Mouse (Mus musculus) stomach, embryonic 14.5 days (tissue): ENCODE data around the gene 4933428M09Rik. TPM values are rescaled to one million over a fixed set of nuclear protein-coding genes. Genes with fewer than 3 reads are reported as not detected.
"Not testable (repeated sequence)": the region's sequence is repeated elsewhere in the genome, so short reads cannot be mapped to it uniquely, and the experiment has no call there.

Experiments used
- ATAC-seq: fragments of 200-750 bp; cut with Nextera tagmentation; 2 replicates; pipeline ENCODE4 v1.8.0; 2017; ENCODE audit warnings: low read depth, moderate TSS enrichment; ENCODE audit not compliant: insufficient number of reproducible peaks, insufficient read depth, low FRiP score
- H3K27ac ChIP-seq: fragments of 300-500 bp; sonication (generic); 2 replicates; pipeline ENCODE4 v1.5.1; 2014; ENCODE audit warnings: mild to moderate bottlenecking, low read length, moderate library complexity, mixed read lengths
- H3K27me3 ChIP-seq: fragments of 300-500 bp; sonication (generic); 2 replicates; pipeline ENCODE4 v1.6.1; 2014; ENCODE audit warnings: low read length, control low read depth, mixed read lengths; ENCODE audit not compliant: control insufficient read depth, insufficient read depth
- H3K36me3 ChIP-seq: fragments of 300-500 bp; sonication (generic); 2 replicates; pipeline ENCODE4 v1.6.1; 2014; ENCODE audit warnings: mild to moderate bottlenecking, control low read depth, low read length, moderate library complexity, mixed read lengths; ENCODE audit not compliant: control insufficient read depth, insufficient read depth
- H3K4me1 ChIP-seq: fragments of 300-500 bp; sonication (generic); 2 replicates; pipeline ENCODE4 v1.6.1; 2014; ENCODE audit warnings: low read length, control low read depth, mixed read lengths; ENCODE audit not compliant: control insufficient read depth, insufficient read depth
- H3K4me2 ChIP-seq: fragments of 300-500 bp; sonication (generic); replicated peaks from 2 replicates; pipeline ENCODE4 v1.6.1; 2014; ENCODE audit warnings: low read depth, low read length, control low read depth
- H3K4me3 ChIP-seq: fragments of 300-500 bp; sonication (generic); 2 replicates; pipeline ENCODE4 v1.5.1; 2014; ENCODE audit warnings: low read depth, low read length, control low read depth
- H3K9ac ChIP-seq: fragments of 300-500 bp; sonication (generic); replicated peaks from 2 replicates; pipeline ENCODE4 v1.6.1; 2014; ENCODE audit warnings: low read depth, mild to moderate bottlenecking, control low read depth, low read length, moderate library complexity, mixed read lengths
- H3K9me3 ChIP-seq: fragments of 300-500 bp; sonication (generic); 2 replicates; pipeline ENCODE4 v1.6.1; 2016; ENCODE audit warnings: low read depth, low read length, control low read depth; ENCODE audit not compliant: control insufficient read depth
- WGBS: fragments of 180-500 bp; shearing (Covaris S2); extraction: QIAGEN DNeasy Blood & Tissue Kit; methylation state at CpG from one replicate; pipeline ENCODE4 v1.1.7; 2014; 5-methylcytosine and 5-hydroxymethylcytosine counted together
- polyA plus RNA-seq: library from polyadenylated mRNA; unstranded; fragments of >200 nt; fragmentation: Nextera tagmentation; extraction: Ambion mirVana; gene quantifications from 2 replicates; pipeline ENCODE4 v1.2.1, GENCODE M21; 2014

4933428M09Rik gene
- not detected in 2 replicates for polyA plus RNA-seq

- H3K27ac ChIP-seq, result no peak within 1 kb of the TSS
- no peak within 1 kb of the TSS for H3K4me3 ChIP-seq
- no peak within 1 kb of the TSS for H3K4me2 ChIP-seq
- no peaks in the 10 kb centered on the region for H3K4me1 ChIP-seq
- WGBS, result 86% methylated on average over 8 of the region's 8 CpGs
- ATAC-seq, result no peak
- no peaks in the 10 kb centered on the region for H3K9me3 ChIP-seq
- H3K36me3 ChIP-seq, result no peaks in the 10 kb centered on the region
- H3K9ac ChIP-seq, result no peak within 1 kb of the TSS
- no peaks in the 10 kb centered on the region for H3K27me3 ChIP-seq
These were observed at the start of gene 4933428M09Rik for GRCm38 (mm10) chrX:139178928-139179327. 4933428M09Rik (plus strand) TSS chrX:139179228.

- Histone ChIP-seq H3K27me3 (no peaks in the 10 kb centered on the region), H3K4me3 (no peak overlapping the region), H3K4me2 (no peak overlapping the region), H3K9ac (no peak overlapping the region), H3K27ac (no peak overlapping the region), H3K36me3 (no peaks in the 10 kb centered on the region), H3K4me1 (no peaks in the 10 kb centered on the region), H3K9me3 (no peaks in the 10 kb centered on the region)
- no peak for ATAC-seq
- WGBS, result 61% methylated on average over 4 of the region's 4 CpGs
These were observed 45.0 kb upstream of the 4933428M09Rik start for GRCm38 (mm10) chrX:139134031-139134430.

DNA sequence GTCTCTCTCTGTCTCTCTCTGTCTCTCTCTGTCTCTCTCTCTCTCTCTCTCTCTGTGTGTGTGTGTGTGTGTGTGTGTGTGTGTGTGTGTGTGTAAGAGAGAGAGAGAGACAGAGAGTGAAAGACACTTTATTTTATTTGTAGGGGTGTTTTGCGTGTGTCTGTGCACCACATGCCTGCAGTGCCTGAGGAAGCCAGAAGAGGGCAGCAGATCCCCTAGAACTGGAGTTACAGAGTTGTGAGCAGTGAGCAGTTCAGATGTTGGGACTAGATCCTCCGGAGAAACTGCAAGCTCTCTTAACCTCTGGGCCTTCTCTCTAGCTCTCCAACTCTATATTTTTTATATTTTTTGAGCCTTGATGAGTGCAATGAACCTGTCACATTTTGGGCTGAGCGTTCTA lies 12.5 kb downstream of the 4933428M09Rik start:
- not testable (repeated sequence) for H3K36me3 ChIP-seq, H3K4me2 ChIP-seq, H3K9me3 ChIP-seq, H3K27me3 ChIP-seq, H3K4me3 ChIP-seq, ATAC-seq, H3K4me1 ChIP-seq, H3K9ac ChIP-seq, H3K27ac ChIP-seq
- 87% methylated on average over 3 of the region's 3 CpGs for WGBS

DNA sequence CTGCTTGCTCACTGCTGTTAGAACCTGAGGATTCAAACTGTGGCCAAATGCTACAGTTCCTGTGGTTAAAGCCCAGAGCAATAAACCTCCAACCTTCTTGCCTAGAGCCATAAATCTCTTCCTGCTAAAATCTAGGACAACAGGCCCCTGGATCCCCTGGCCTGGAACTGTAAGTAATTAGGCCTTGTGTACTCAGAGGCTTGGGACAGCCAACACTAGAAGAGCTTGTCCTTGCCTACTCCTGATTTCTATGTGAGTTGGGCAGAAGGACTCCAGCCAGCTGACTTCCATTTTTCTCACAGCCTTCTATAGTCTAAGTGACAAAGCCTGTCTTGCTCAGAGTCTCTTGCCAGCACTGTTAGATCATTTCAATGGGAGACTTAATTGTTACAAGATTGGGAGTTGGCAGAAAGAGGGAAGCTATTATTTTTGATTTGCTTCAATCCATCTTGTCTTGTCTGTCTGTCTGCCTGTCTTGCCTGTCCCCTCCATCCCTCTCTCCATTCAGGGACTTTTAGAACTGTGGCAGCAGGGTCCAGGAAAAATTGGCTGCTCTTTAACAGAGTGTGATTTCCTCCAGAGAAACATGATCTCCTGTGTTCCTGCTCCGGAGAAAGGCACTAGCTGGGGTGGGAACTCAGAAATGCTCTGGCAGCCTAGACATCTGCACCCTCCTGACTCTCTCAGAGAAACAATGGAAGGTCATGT lies 15.7 kb downstream of the 4933428M09Rik start:
- Histone ChIP-seq H3K4me1 (no peaks in the 10 kb centered on the region), H3K9ac (no peak overlapping the region), H3K27ac (no peak overlapping the region), H3K4me3 (no peak overlapping the region), H3K27me3 (no peaks in the 10 kb centered on the region), H3K4me2 (no peak overlapping the region), H3K9me3 (no peaks in the 10 kb centered on the region), H3K36me3 (no peaks in the 10 kb centered on the region)
- 47% methylated on average over 1 of the region's 1 CpGs for WGBS
- ATAC-seq, result no peak

- H3K9me3 ChIP-seq, H3K4me2 ChIP-seq, H3K9ac ChIP-seq, H3K27ac ChIP-seq, H3K4me1 ChIP-seq, ATAC-seq, H3K4me3 ChIP-seq, H3K27me3 ChIP-seq, H3K36me3 ChIP-seq: not testable (repeated sequence)
- WGBS, result 76% methylated on average over 4 of the region's 4 CpGs
These were observed 30.3 kb downstream of the 4933428M09Rik start for GRCm38 (mm10) chrX:139209191-139209828.

GRCm38 (mm10) chrX:139209829-139210225 lies 30.8 kb downstream of the 4933428M09Rik start, which contains the start of gene Mum1l1:
Mum1l1 (plus strand) TSS chrX:139210042.
- no peak within 1 kb of the TSS for H3K27ac ChIP-seq
- H3K4me3 ChIP-seq, result peak within 1 kb of the TSS; percentile 41
- WGBS, result 16% methylated on average over 31 of the region's 31 CpGs
- no peaks in the 10 kb centered on the region for H3K27me3 ChIP-seq
- peak within 1 kb of the TSS; percentile 21; the same call in 1 of the 2 replicates for H3K9ac ChIP-seq
- peak; percentile 94 for ATAC-seq
- no peaks in the 10 kb centered on the region for H3K9me3 ChIP-seq
- peak within 1 kb of the TSS; percentile 39 for H3K4me2 ChIP-seq
- no peaks in the 10 kb centered on the region for H3K36me3 ChIP-seq
- H3K4me1 ChIP-seq, result no peaks in the 10 kb centered on the region

- 58% methylated on average over 4 of the region's 4 CpGs for WGBS
These were observed 35.7 kb downstream of the 4933428M09Rik start for GRCm38 (mm10) chrX:139214765-139215164.

GRCm38 (mm10) chrX:139216409-139216808 lies 37.4 kb downstream of the 4933428M09Rik start:
- H3K36me3 ChIP-seq, result no peaks in the 10 kb centered on the region
- H3K4me1 ChIP-seq, result no peaks in the 10 kb centered on the region
- no peaks in the 10 kb centered on the region for H3K27me3 ChIP-seq
- ATAC-seq, result no peak
- peak overlapping the region; percentile 28; the same call in 1 of the 2 replicates for H3K4me3 ChIP-seq
- 67% methylated on average over 5 of the region's 5 CpGs for WGBS
- H3K4me2 ChIP-seq, result peak overlapping the region; percentile 34; the same call in 1 of the 2 replicates
- H3K9me3 ChIP-seq, result no peaks in the 10 kb centered on the region
- no peak overlapping the region for H3K27ac ChIP-seq
- H3K9ac ChIP-seq, result no peak overlapping the region

More at GRCm38 (mm10) chrX:139214765-139215164, 35.7 kb downstream of the 4933428M09Rik start:
- H3K4me3 ChIP-seq, result no peak overlapping the region
- H3K27ac ChIP-seq, result no peak overlapping the region
- H3K4me2 ChIP-seq, result no peak overlapping the region
- H3K9ac ChIP-seq, result no peak overlapping the region
- H3K9me3 ChIP-seq, result no peaks in the 10 kb centered on the region
- H3K4me1 ChIP-seq, result no peaks in the 10 kb centered on the region
- no peaks in the 10 kb centered on the region for H3K36me3 ChIP-seq
- ATAC-seq, result no peak
- no peaks in the 10 kb centered on the region for H3K27me3 ChIP-seq
